Mouse (Mus musculus) kidney, embryonic 15.5 days (tissue): Measurements from ENCODE around the gene Tomm40. TPM values are rescaled to one million over a fixed set of nuclear protein-coding genes. Genes with fewer than 3 reads are reported as not detected.

Source experiments
- ATAC-seq: fragments of 200-750 bp; cut with Nextera tagmentation; replicated peaks from 2 replicates; pipeline ENCODE4 v1.8.0; 2017; ENCODE audit warnings: moderate TSS enrichment; ENCODE audit not compliant: low FRiP score
- H3K27ac ChIP-seq: fragments of 300-500 bp; sonication (generic); 2 replicates; pipeline ENCODE4 v1.5.1; 2015; ENCODE audit warnings: mild to moderate bottlenecking, inconsistent platforms
- H3K27me3 ChIP-seq: fragments of 300-500 bp; sonication (generic); 2 replicates; pipeline ENCODE4 v1.6.1; 2015; ENCODE audit warnings: inconsistent platforms
- H3K36me3 ChIP-seq: fragments of 300-500 bp; sonication (generic); 2 replicates; pipeline ENCODE4 v1.6.1; 2015; ENCODE audit warnings: inconsistent platforms
- H3K4me1 ChIP-seq: fragments of 300-500 bp; sonication (generic); 2 replicates; pipeline ENCODE4 v1.6.1; 2015; ENCODE audit warnings: inconsistent platforms
- H3K4me2 ChIP-seq: fragments of 300-500 bp; sonication (generic); 2 replicates; pipeline ENCODE4 v1.6.1; 2015; ENCODE audit warnings: moderate library complexity, mild to moderate bottlenecking, inconsistent platforms
- H3K4me3 ChIP-seq: fragments of 300-500 bp; sonication (generic); replicated peaks from 2 replicates; pipeline ENCODE4 v1.5.1; 2015; ENCODE audit warnings: mild to moderate bottlenecking, inconsistent platforms
- H3K9ac ChIP-seq: fragments of 300-500 bp; sonication (generic); 2 replicates; pipeline ENCODE4 v1.6.1; 2015; ENCODE audit warnings: mild to moderate bottlenecking, inconsistent platforms
- H3K9me3 ChIP-seq: fragments of 300-500 bp; sonication (generic); replicated peaks from 2 replicates; pipeline ENCODE4 v1.6.1; 2016; ENCODE audit warnings: inconsistent platforms
- WGBS: fragments of 180-500 bp; shearing (Covaris S2); methylation state at CpG from one replicate; pipeline ENCODE4 v1.1.7; 2015; ENCODE audit warnings: mixed read lengths; 5-methylcytosine and 5-hydroxymethylcytosine counted together
- polyA plus RNA-seq: library from polyadenylated mRNA; unstranded; fragments of >200 nt; fragmentation: Nextera tagmentation; extraction: Ambion mirVana; gene quantifications from 2 replicates; pipeline ENCODE4 v1.2.1, GENCODE M21; 2015

Tomm40 gene
- polyA plus RNA-seq, 1 experiment from 2014 or later = 177 TPM

GRCm38 (mm10) chr7:19700299-19701068 lies 14.8 kb downstream of the Tomm40 start:
- H3K4me2 ChIP-seq = peak overlapping the region; percentile 24; the same call in 1 of the 2 replicates
- no peak for ATAC-seq
- no peaks in the 10 kb centered on the region for H3K9me3 ChIP-seq
- WGBS = 59% methylated on average over 12 of the region's 12 CpGs
- H3K4me3 ChIP-seq = no peak overlapping the region
- peaks cover 52% of the 10 kb centered on the region for H3K36me3 ChIP-seq
- H3K27ac ChIP-seq = peak overlapping the region; percentile 78
- no peaks in the 10 kb centered on the region for H3K27me3 ChIP-seq
- peaks cover 41% of the 10 kb centered on the region for H3K4me1 ChIP-seq
- no peak overlapping the region for H3K9ac ChIP-seq

GRCm38 (mm10) chr7:19699827-19700148 lies 15.4 kb downstream of the Tomm40 start:
- Histone ChIP-seq H3K4me3 (no peak overlapping the region), H3K4me2 (no peak overlapping the region), H3K27me3 (no peaks in the 10 kb centered on the region), H3K36me3 (peaks cover 47% of the 10 kb centered on the region), H3K9ac (no peak overlapping the region), H3K4me1 (peaks cover 47% of the 10 kb centered on the region), H3K27ac (0 out of 2 replicates have a peak overlapping the region, but pooled peaks have one; percentile 48), H3K9me3 (no peaks in the 10 kb centered on the region)
- ATAC-seq = no peak
- 81% methylated on average over 4 of the region's 4 CpGs for WGBS

DNA sequence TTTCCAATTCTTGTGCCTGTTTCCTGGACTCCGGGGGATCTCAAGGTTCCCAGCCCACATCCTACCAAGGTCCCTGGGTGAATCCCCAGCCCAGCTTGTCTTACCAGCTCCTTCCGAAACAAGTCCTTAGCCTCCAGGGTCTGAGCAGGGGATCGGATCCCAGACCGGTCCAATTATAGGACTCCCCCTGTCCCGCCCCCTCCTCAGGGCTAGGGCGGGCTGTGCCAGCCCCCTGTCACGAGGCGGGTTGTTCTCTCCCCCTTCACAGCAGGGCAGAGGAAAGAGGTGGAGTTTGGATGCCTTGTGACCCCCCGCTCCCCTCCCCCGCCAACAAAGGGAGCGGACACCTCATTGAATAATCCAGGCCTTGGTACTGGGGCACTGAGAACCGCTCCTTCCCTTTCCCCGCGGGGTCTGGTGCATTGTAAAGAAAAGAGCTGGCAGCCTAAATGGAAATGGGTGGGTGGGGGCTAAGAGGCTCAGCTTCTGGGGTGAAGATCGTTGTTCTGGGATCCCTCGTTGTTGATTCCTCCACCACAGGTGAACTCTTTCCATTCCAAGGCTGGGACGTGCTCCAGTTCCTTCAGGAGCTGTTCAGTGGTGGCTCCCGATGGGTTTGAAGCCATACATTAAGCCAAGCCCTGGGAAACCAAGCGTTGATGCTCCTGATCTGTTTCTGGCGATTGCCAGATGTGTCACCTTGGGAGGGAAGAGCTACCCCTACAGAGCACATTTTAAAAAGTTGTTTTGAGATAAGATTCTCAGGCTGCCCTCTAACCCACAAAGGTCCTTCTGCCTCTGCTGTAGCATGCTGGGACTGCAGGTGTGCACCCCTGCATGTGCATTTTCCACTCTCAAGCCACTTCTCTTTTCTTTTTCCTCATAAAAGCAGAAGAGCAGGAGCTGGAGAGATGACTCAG lies 16.1 kb downstream of the Tomm40 start, which contains the start of gene Apoe:
Apoe (minus strand) TSS at position 282 of the 920 bp plus-strand sequence.
- ATAC-seq = peak; percentile 44; the same call in 1 of the 2 replicates

GRCm38 (mm10) chr7:19697949-19698906 lies 17.0 kb downstream of the Tomm40 start:
- 3% methylated on average over 28 of the region's 28 CpGs for WGBS

More for the DNA sequence above, 16.1 kb downstream of the Tomm40 start, which contains the start of gene Apoe:
- Histone ChIP-seq H3K27ac (peak within 1 kb of the TSS; percentile 60), H3K4me3 (peak within 1 kb of the TSS; percentile 42), H3K27me3 (no peaks in the 10 kb centered on the region), H3K4me1 (peaks cover 52% of the 10 kb centered on the region), H3K9me3 (no peaks in the 10 kb centered on the region), H3K4me2 (peak within 1 kb of the TSS; percentile 72), H3K9ac (peak within 1 kb of the TSS; percentile 40), H3K36me3 (peaks cover 41% of the 10 kb centered on the region)
- WGBS = 1% methylated on average over 20 of the region's 20 CpGs

DNA sequence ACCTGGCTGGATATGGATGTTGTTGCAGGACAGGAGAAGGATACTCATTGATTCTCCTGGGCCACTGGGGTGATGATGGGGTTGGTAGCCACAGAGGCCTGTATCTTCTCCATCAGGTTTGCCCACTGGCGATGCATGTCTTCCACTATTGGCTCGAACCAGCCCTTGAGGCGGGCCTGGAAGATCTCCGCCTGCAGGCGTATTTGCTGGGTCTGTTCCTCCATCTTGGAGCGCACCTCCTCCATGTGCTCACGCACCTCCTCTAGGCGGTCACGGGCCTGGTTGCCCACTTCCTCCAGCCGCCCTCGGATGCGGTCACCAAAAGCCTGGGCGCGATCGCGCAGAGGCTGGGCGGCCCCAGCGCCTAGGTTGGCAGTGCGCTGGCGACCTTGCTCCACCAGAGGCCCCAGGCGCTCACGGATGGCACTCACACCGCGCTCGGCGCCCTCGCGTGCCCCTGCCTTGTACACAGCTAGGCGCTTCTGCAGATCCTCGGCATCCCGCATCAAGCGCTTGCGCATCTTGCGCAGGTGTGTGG lies 18.8 kb downstream of the Tomm40 start:
- Histone ChIP-seq H3K4me1 (peaks cover 69% of the 10 kb centered on the region), H3K27ac (no peak overlapping the region), H3K36me3 (peaks cover 13% of the 10 kb centered on the region), H3K4me3 (no peak overlapping the region), H3K9ac (no peak overlapping the region), H3K27me3 (no peaks in the 10 kb centered on the region), H3K9me3 (no peaks in the 10 kb centered on the region), H3K4me2 (no peak overlapping the region)
- 97% methylated on average over 34 of the region's 34 CpGs for WGBS
- ATAC-seq = no peak

More at GRCm38 (mm10) chr7:19697949-19698906, 17.0 kb downstream of the Tomm40 start:
- peaks cover 56% of the 10 kb centered on the region for H3K4me1 ChIP-seq
- H3K36me3 ChIP-seq = peaks cover 32% of the 10 kb centered on the region
- peak overlapping the region; percentile 42 for H3K4me3 ChIP-seq
- H3K27ac ChIP-seq = peak overlapping the region; percentile 60
- no peak for ATAC-seq
- peak overlapping the region; percentile 72 for H3K4me2 ChIP-seq
- peak overlapping the region; percentile 40 for H3K9ac ChIP-seq
- H3K9me3 ChIP-seq = no peaks in the 10 kb centered on the region
- no peaks in the 10 kb centered on the region for H3K27me3 ChIP-seq

DNA sequence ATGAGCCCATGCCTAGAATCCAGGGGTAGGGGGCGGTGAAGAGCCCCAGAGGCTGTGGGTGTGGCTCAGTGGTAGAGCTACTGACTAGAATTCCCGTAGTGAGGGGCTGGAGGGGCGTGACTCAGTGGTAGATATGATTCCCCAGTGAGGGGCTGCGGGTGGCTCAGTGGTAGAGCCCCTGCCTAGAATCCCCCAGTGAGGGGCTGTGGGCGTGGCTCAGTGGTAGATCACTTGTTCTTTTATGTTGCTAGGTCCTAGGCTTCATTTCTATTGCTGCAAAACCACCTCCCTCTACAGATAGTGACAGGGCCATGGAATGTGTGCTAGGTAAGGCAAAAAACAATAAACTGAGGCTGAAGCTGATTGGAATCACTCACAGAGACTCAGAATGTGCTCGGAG lies 19.4 kb downstream of the Tomm40 start:
- Histone ChIP-seq H3K27me3 (no peaks in the 10 kb centered on the region), H3K9ac (no peak overlapping the region), H3K4me1 (peaks cover 66% of the 10 kb centered on the region), H3K27ac (no peak overlapping the region), H3K4me2 (no peak overlapping the region), H3K4me3 (no peak overlapping the region), H3K36me3 (peaks cover 12% of the 10 kb centered on the region), H3K9me3 (no peaks in the 10 kb centered on the region)
- ATAC-seq = no peak
- WGBS = 88% methylated on average over 6 of the region's 6 CpGs

- 32% methylated on average over 8 of the region's 8 CpGs for WGBS
- H3K9me3 ChIP-seq = no peaks in the 10 kb centered on the region
Measured at GRCm38 (mm10) chr7:19695213-19695594, 20.0 kb downstream of the Tomm40 start.

GRCm38 (mm10) chr7:19694336-19695212 lies 20.7 kb downstream of the Tomm40 start:
- WGBS = 63% methylated on average over 10 of the region's 10 CpGs
- no peak for ATAC-seq
- Histone ChIP-seq H3K36me3 (peaks cover 9% of the 10 kb centered on the region), H3K4me1 (peaks cover 54% of the 10 kb centered on the region), H3K27ac (0 out of 2 replicates have a peak overlapping the region, but pooled peaks have one; percentile 27), H3K4me3 (no peak overlapping the region), H3K9me3 (no peaks in the 10 kb centered on the region), H3K27me3 (no peaks in the 10 kb centered on the region), H3K9ac (no peak overlapping the region), H3K4me2 (no peak overlapping the region)

More at GRCm38 (mm10) chr7:19695213-19695594, 20.0 kb downstream of the Tomm40 start:
- Histone ChIP-seq H3K36me3 (peaks cover 9% of the 10 kb centered on the region), H3K27me3 (no peaks in the 10 kb centered on the region), H3K4me1 (peaks cover 59% of the 10 kb centered on the region), H3K9ac (no peak overlapping the region), H3K4me3 (no peak overlapping the region), H3K4me2 (no peak overlapping the region), H3K27ac (peak overlapping the region; percentile 27; the same call in 1 of the 2 replicates)
- no peak for ATAC-seq

DNA sequence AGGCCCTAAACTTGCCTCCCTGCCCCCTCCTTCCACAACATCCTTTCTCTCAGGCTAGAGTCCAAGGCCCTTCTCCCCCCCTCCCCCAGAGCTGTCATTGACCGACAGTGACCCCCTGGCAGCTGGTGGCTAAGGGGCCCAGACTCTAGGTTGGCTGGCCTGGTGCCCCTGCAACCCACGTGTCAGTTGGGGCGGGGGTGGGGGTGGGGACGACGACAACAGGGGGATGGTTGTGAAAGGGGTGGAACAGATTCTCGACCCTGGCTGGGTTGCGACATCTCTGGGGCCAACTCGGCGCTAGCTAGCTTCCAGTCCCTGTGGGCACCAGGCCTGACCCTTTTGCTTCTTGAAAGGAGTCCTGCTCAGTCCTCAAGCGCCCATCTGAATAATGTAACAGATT lies 21.8 kb downstream of the Tomm40 start:
- H3K27me3 ChIP-seq = no peaks in the 10 kb centered on the region
- H3K27ac ChIP-seq = 0 out of 2 replicates have a peak overlapping the region, but pooled peaks have one; percentile 6
- H3K9me3 ChIP-seq = no peaks in the 10 kb centered on the region
- no peak for ATAC-seq
- H3K36me3 ChIP-seq = peaks cover 9% of the 10 kb centered on the region
- no peak overlapping the region for H3K4me3 ChIP-seq
- no peak overlapping the region for H3K4me2 ChIP-seq
- H3K9ac ChIP-seq = no peak overlapping the region
- WGBS = 27% methylated on average over 10 of the region's 10 CpGs
- peaks cover 42% of the 10 kb centered on the region for H3K4me1 ChIP-seq
